Mouse (Mus musculus): ENCODE data around the gene Rtn3.

Rtn3 gene

DNA sequence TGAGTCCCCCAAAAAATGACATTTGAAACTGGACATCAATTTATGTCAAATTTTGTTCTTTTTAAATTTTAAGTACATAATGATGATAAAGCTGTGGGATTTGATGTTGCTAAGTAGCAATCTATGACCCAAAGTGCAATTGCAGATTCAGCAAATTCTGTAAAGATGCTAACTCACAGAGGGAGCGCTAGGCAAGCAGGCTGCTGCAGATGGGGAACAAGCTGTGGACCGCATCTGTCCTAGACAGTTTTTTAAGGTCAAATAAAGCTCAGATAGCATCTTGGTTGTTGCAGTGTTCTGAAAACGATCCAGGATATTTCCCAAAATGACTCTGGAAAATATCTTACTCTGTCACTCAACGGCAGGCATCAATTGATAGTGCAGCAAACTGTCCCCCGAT, 995 bp upstream of the Rtn3 start:
- DNase-seq (ENCODE audit: low read depth), result peak; percentile 41

DNA sequence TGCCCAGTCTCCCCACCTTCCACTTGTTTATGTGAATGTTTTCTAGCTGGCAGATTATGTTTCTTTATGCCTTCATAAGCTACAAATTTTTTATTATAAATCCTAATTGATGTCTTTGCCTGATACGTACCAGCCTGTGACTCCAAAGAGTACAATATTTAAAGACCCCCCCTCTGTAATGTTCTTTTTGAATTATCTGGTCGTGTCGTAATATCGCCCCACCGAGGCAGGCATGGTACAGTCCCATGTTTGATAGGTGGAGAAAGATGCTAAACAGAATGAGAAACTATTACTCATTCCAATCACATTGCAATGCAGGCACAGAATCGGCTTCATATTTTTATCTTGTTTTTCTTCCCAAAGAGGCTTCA, 416 bp upstream of the Rtn3 start:
- DNase-seq (ENCODE audit: low read depth), result peak; percentile 77

GRCm38 (mm10) chr19:7482266-7482598, 849 bp downstream of the Rtn3 start:
- no peak for DNase-seq (ENCODE audit: low read depth)

DNA sequence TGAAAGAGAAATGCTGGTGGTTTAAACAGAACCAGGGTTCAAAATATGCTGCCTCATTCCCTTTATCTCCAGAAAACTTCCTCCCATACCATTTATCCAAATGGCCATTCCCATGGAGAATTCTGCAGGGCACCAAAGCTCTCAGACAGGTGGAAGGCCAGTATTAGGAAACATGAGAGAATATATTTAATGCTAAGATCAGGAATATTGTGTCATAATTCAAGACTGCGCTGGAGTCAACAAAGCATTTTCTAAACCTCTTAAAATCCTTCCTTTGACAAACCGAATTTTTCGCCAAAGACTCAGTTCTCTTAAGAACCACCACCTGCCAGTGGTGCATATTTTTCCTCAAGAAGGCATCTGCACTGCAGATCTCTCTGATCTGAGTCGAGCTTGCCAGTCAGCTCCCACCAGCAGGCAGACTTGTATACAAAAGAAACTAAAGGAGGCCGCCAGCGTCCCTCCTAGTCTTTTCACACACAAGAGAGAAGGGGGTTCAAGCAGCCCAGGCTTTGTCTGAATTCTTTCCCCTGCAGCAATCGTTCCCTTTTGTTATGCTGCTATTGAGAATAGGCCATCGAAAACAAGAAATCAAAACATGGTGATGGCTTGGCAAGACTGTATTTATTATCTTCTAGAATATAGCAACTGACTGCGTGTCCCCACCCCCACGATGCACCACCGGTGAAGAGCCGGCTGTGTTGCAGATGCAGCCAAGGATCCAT, 1.4 kb downstream of the Rtn3 start:
- peak; percentile 60 for DNase-seq (ENCODE audit: low read depth)

DNA sequence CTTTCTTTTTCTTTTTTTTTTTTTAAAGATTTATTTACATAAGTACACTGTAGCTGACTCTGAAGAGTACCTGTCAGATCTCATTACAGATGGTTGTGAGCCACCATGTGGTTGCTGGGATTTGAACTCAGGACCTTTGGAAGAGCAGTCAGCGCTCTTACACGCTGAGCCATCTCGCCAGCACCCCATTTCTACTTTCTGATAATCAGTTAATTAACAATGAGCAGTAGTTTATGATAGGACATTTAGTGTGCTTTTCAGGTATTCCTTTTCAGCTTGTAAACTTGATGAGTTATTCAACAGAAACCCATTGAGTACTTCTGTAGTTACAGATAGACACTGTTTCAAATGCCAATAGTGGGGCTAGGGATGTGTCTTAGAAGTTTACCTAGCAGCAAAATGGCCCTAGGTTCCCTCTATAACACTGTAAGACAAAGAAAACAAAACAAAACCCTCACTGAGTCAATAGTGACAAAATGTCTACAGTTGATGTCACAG, 3.3 kb downstream of the Rtn3 start:
- DNase-seq (ENCODE audit: low read depth), result no peak

- peak; percentile 49 for DNase-seq (ENCODE audit: low read depth)
Measured at GRCm38 (mm10) chr19:7470643-7471042, 12.4 kb downstream of the Rtn3 start.

DNA sequence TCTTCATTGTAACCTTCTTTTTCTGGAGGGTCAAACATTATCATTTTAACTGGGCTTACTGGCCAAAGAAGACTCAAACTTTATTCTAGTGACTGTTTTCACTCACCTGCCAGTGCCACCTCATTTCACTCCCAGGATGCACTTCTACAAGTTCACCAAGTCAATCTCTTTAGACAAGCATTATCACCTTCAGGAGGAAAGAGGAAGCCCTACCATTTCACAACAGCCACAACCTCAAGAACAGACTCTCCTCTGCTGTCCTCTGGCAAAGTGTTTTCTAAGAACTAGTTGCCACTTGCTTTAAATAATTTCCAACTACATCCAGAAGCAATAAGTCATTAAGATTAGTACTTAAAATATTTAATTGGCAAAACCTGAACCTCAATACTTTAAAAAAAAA, 15.2 kb downstream of the Rtn3 start:
- DNase-seq (ENCODE audit: low read depth), result no peak

DNA sequence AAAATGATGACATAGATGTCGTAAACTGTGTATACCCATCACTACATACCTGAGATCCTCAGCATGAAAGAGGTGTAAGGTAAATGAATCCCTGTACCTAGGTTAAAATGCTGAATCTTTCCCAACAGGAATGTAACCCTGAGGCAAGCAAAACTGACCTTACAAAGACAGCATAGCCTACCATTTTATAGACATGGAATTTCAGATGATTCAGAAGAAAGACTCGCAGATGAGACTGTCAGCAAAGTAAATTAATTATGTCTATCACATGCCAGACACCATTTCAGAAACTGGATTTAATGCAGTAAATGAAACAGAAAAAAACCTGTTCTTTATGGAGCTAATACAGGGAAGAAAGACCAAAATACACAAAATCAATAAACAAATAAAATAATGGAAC, 23.7 kb downstream of the Rtn3 start:
- DNase-seq (ENCODE audit: low read depth), result no peak

GRCm38 (mm10) chr19:7458901-7459300, 24.2 kb downstream of the Rtn3 start:
- no peak for DNase-seq (ENCODE audit: low read depth)

GRCm38 (mm10) chr19:7456803-7457202, 26.3 kb downstream of the Rtn3 start:
- DNase-seq (ENCODE audit: low read depth), result peak; percentile 16

DNA sequence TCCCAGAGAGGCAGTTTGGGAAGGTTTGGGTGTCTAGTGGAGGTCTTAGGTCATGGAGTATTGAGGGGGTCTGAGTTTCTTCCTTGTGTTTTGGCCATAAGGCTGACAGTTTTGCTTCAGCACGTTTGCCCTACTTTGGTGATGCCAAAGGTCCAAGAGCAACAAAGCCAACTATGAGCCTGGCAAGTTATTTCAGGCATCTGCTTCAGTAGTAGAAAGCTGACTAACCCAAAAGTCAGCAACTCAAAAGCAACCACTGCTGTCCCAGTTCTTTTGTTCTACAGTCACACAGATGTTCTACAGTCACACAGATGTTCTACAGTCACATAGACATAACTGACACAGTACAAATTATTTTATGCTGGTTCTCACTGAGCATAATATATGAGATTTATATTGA, 37.5 kb downstream of the Rtn3 start:
- DNase-seq (ENCODE audit: low read depth), result no peak

- DNase-seq (ENCODE audit: low read depth), result no peak
Measured at GRCm38 (mm10) chr19:7445105-7445504, 38.0 kb downstream of the Rtn3 start.

DNA sequence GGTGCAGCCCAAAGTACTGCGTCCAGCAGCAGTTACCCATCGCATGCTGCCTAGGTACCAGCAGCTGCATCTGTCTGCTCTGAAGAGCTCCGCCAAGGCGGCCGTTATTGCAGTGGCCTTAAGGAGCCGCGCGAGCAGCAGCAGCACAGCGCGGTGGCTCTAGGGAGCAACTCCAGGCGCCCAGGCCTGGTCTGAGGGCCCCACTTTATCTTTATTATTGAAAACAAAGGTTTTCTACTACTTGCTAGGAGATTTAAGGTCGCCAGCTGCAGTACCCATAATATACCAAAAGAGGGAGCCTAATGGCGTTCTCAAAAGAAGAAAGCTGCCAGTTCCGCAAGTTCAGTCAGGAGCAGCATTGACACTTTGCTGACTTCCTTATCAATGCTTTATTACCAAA, 41.6 kb downstream of the Rtn3 start:
- peak; percentile 81 for DNase-seq (ENCODE audit: low read depth)

DNA sequence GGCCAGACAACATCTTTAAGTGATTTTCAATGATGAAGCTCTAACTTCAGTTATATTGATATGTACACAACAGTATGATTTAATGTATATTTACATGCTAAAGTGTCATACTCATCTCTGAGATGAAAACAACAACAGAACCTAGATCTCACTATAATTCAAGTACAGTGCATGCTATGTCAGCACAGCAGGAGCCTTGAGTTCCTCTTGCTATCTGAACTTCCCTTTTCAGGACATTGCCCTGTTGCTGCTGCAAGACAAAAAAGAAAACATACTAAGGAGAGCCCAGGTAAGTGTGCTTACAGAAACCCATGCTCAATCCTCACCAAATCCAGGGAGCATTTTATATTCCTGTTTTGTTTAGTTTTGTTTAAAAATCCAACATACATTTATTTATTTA, 44.8 kb downstream of the Rtn3 start:
- DNase-seq (ENCODE audit: low read depth), result no peak

DNA sequence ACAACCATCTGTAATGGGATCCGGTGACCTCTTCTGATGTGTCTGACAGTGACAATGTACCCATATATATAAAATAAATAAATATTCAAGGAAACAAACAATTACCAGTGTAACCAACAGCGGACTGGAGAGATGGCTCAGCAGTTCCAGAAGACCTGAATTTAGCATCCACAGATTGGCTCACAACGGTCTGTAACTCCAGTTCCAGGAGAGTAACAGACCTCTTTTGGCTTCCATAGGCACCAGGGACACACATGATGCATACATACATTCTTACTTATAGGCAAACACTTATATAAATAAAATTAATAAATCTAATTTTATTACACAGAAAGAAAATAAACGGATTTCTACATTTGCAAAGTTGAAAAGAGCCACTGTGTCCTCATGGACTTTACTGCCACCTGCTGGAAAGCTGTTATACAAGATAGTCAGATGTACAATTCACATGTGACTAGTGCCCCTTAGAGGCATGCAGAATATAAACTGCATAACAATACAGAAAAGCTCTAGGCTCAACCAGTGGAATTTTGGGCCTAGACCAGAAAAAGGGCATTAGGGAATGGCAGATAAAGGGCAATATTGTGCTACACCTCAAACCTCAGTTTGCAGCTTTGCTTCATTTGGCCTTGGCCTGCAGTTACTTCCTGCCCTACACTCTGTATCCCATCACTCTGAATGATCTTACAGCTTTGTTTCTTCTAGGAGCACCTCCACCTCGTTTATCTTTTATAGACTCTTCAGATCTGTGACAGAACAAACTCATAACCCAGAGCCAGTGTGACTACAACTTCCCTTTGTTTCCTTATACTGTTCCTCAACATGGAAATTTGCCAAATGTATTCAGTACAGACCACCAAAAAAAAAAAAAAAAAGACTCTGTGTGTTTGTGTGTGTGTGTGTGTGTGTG, 46.8 kb downstream of the Rtn3 start:
- peak; percentile 93 for DNase-seq (ENCODE audit: low read depth)

GRCm38 (mm10) chr19:7434887-7435286, 48.2 kb downstream of the Rtn3 start:
- DNase-seq (ENCODE audit: low read depth), result no peak

- DNase-seq (ENCODE audit: low read depth), result peak; percentile 76
Measured at GRCm38 (mm10) chr19:7425398-7425775, 57.7 kb downstream of the Rtn3 start.

DNA sequence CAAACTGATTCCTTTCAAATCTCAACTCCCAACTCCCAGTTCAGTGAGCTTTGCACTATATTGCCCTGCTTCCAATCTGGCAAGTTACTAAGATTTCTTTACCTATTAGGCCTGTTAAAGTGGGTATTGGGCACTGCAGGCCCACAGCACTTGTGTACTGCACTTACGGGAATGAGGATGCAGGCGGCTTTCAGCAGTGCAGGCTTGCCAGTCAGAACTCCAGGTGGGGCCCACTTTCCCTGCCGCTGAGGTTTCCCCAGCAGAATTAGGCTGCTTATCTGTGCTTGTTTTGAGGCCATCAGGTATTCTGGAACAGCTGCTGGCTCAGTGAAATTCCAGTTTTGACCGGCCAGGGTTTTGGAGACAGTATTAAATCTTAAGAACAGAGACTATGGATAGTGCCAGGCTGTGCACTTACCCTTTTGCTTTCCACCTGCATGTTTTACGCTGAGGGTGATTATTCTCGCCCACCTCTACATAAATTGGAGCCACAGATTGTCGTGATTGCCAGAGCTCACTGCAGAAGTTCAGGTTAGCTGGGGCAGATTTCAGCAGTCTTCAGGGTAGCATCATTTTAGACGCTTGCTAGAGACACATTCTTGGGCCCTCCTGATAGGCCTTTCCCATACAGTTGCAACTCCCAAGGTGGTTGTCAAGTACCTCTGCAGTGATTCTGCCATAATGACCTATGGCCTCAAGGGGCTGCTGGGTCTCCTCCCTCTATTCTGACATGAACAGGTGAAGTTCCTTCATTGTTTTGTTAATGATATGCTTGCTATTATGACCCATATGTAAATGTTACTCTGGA, 58.3 kb downstream of the Rtn3 start:
- no peak for DNase-seq (ENCODE audit: low read depth)

- DNase-seq (ENCODE audit: low read depth), result no peak
Measured at GRCm38 (mm10) chr19:7424131-7424530, 59.0 kb downstream of the Rtn3 start.

- DNase-seq (ENCODE audit: low read depth), result no peak
Measured at GRCm38 (mm10) chr19:7423656-7424030, 59.4 kb downstream of the Rtn3 start.

DNA sequence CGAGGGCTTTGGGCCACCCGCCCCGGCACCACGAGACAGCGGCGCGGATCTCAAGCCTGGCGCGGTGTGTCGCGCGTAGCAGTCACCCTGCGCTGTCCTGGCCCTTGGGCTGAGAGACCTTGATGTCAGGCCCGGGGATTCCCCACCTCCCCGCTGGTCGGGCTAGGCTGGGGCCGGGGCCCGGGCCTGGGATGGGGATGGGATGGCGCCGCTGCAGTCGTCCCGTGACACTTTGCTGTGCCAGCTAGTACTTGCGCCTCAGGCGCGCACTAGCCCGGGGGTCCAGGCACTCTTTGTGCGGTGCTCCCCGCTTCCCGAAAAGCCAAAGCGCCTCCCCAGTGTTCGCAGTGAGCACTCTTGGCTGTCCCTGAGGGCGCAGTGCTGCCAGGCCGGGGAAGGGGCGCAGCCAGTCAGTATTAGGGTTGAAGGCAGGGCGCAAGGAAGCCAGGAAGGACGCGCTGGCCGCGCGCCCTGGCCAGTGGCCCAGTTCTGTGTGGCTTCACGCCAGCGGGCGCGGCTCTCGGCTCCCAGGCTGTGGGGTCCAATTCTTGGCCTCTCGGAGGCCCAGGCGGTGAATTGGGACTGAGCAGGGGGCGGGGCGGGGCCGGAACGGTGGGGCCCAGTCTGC, 59.9 kb downstream of the Rtn3 start:
- peak; percentile 85 for DNase-seq (ENCODE audit: low read depth)

GRCm38 (mm10) chr19:7422656-7423027, 60.4 kb downstream of the Rtn3 start:
- DNase-seq (ENCODE audit: low read depth), result no peak
